Mouse (Mus musculus): Measurements from ENCODE around the gene Usp49.

- no peak for TF ChIP-seq CTCF (IDR thresholded peaks at IDR 0.05; ENCODE audit: control insufficient read depth, insufficient read depth, insufficient replicate concordance, low read depth, low read length)
- no peak for TF ChIP-seq POLR2A (IDR thresholded peaks at IDR 0.05; ENCODE audit: control insufficient read depth, low read depth, low read length)
Measured at GRCm38 (mm10) chr17:47689894-47690293, 59.4 kb downstream of the Usp49 start.

Measured in testis, adult 2 months (tissue).